Mouse (Mus musculus): ENCODE measurements around the gene Iqschfp.

GRCm38 (mm10) chr3:68126284-68126856 lies 234.3 kb downstream of the Iqschfp start:
- no peak for TF ChIP-seq POLR2A (IDR thresholded peaks at IDR 0.05; ENCODE audit: extremely low read depth, insufficient read depth, low read length)
- no peak for TF ChIP-seq CTCF (IDR thresholded peaks at IDR 0.05; ENCODE audit: extremely low read depth, insufficient read depth, low read length)

Data from cortical plate, adult 2 months (tissue).